ENCODE assay signal across 5 mouse cellular contexts in genomic region chr10:122965650-122966049, GRCm38 (mm10).
DNase-seq lines count a peak whose midpoint lies in the region; ATAC-seq and TF ChIP-seq lines count a peak whose summit lies in the region.
"Not testable (repeated sequence)": the region's sequence is repeated elsewhere in the genome, so short reads cannot be mapped to it uniquely, and the experiment has no call there.

No protein-coding gene starts in this region.

- H3K27me3 ChIP-seq in forebrain, embryonic 13.5 days; forebrain, embryonic 16.5 days (replicated peaks; ENCODE audit: control insufficient read depth, insufficient read depth, low read length); hindbrain, embryonic 12.5 days; neural tube, embryonic 13.5 days: not testable (repeated sequence)

- H3K4me3 ChIP-seq in forebrain, embryonic 13.5 days; forebrain, embryonic 16.5 days (replicated peaks; ENCODE audit: low read length); hindbrain, embryonic 12.5 days; neural tube, embryonic 13.5 days: not testable (repeated sequence)

- TF ChIP-seq POLR2A in brain, embryonic 14.5 days (IDR thresholded peaks at IDR 0.05; ENCODE audit: borderline replicate concordance, extremely low read depth, insufficient read depth, insufficient read length, poor library complexity, severe bottlenecking), result not testable (repeated sequence)

- H3K4me1 ChIP-seq in forebrain, embryonic 13.5 days, result peaks cover 28% of the 10 kb centered on the region
- peaks cover 15% of the 10 kb centered on the region for H3K4me1 ChIP-seq in forebrain, embryonic 16.5 days (replicated peaks; ENCODE audit: control insufficient read depth, insufficient read depth, low read length)
- peaks cover 39% of the 10 kb centered on the region for H3K4me1 ChIP-seq in hindbrain, embryonic 12.5 days
- H3K4me1 ChIP-seq in neural tube, embryonic 13.5 days (replicated peaks), result peaks cover 49% of the 10 kb centered on the region

- not testable (repeated sequence) for H3K27ac ChIP-seq in forebrain, embryonic 13.5 days; forebrain, embryonic 16.5 days (ENCODE audit: low read length); hindbrain, embryonic 12.5 days; neural tube, embryonic 13.5 days (replicated peaks)

- DNase-seq in brain, embryonic 14.5 days (ENCODE audit: low read depth), result peak; percentile 78

- not testable (repeated sequence) for H3K9me3 ChIP-seq in forebrain, embryonic 13.5 days (replicated peaks); forebrain, embryonic 16.5 days (ENCODE audit: control insufficient read depth, low read length); hindbrain, embryonic 12.5 days (replicated peaks); neural tube, embryonic 13.5 days

- not testable (repeated sequence) for H3K36me3 ChIP-seq in forebrain, embryonic 13.5 days (ENCODE audit: poor library complexity, severe bottlenecking); forebrain, embryonic 16.5 days (ENCODE audit: control insufficient read depth, insufficient read depth); hindbrain, embryonic 12.5 days; neural tube, embryonic 13.5 days

- WGBS in forebrain, embryonic 13.5 days, result 68% methylated on average over 5 of the region's 5 CpGs
- 41% methylated on average over 4 of the region's 5 CpGs for WGBS in forebrain, embryonic 16.5 days
- 69% methylated on average over 5 of the region's 5 CpGs for WGBS in hindbrain, embryonic 12.5 days
- 47% methylated on average over 5 of the region's 5 CpGs for WGBS in neural tube, embryonic 13.5 days

- TF ChIP-seq CTCF in brain, embryonic 14.5 days (IDR thresholded peaks at IDR 0.05; ENCODE audit: borderline replicate concordance, extremely low read depth, insufficient read depth, insufficient read length), result not testable (repeated sequence)

- ATAC-seq in forebrain, embryonic 13.5 days, result peak; percentile 60
- ATAC-seq in forebrain, embryonic 16.5 days, result 0 out of 2 replicates have a peak, but pooled peaks have one; percentile 43
- ATAC-seq in hindbrain, embryonic 12.5 days (ENCODE audit: low FRiP score), result peak; percentile 55
- peak; percentile 19; the same call in 1 of the 2 replicates for ATAC-seq in neural tube, embryonic 13.5 days (ENCODE audit: low read depth)

- not testable (repeated sequence) for H3K9ac ChIP-seq in forebrain, embryonic 13.5 days; forebrain, embryonic 16.5 days (replicated peaks; ENCODE audit: low read depth, low read length); hindbrain, embryonic 12.5 days; neural tube, embryonic 13.5 days

- not testable (repeated sequence) for H3K4me2 ChIP-seq in forebrain, embryonic 13.5 days; forebrain, embryonic 16.5 days (ENCODE audit: low read length); hindbrain, embryonic 12.5 days (replicated peaks); neural tube, embryonic 13.5 days
